Comparison of ENCODE assay signal across 19 mouse cellular contexts in genomic region chr3:105663043-105663442, GRCm38 (mm10). TPM values are rescaled to one million over a fixed set of nuclear protein-coding genes. Genes with fewer than 3 reads are reported as not detected.
A peak's percentile ranks its signal among the peaks of the same experiment; 100 is the strongest.
DNase-seq lines count a peak whose midpoint lies in the region; ATAC-seq and TF ChIP-seq lines count a peak whose summit lies in the region.
"Had no signal": no experiment of that assay in that cellular context is flagged by ENCODE, and none has a peak within 500 bp of the region (broad histone marks: within the 10 kb centered on the region; RNA-seq: fewer than 3 reads in every experiment).

No protein-coding gene starts in this region.

- intact Hi-C loops in heart, postnatal 10 days (cut with DNase I): no loop called here

- no peak for ATAC-seq in kidney, postnatal 0 days (replicated peaks; ENCODE audit: low FRiP score, low read depth)
- no peak for ATAC-seq in kidney, embryonic 15.5 days (replicated peaks; ENCODE audit: low FRiP score)
- ATAC-seq in liver, embryonic 12.5 days: no peak

- no peaks in the 10 kb centered on the region for H3K27me3 ChIP-seq in kidney, postnatal 0 days (ENCODE audit: insufficient read depth, low read length)
- H3K27me3 ChIP-seq in kidney, embryonic 15.5 days: no peaks in the 10 kb centered on the region
- H3K27me3 ChIP-seq in liver, embryonic 12.5 days (replicated peaks): peaks cover 23% of the 10 kb centered on the region
- H3K27me3 ChIP-seq: neural tube, embryonic 15.5 days had no signal

- no peaks in the 10 kb centered on the region for H3K36me3 ChIP-seq in kidney, postnatal 0 days (ENCODE audit: insufficient read depth, low read length)
- H3K36me3 ChIP-seq in kidney, embryonic 15.5 days: no peaks in the 10 kb centered on the region
- H3K36me3 ChIP-seq in liver, embryonic 12.5 days: no peaks in the 10 kb centered on the region
- H3K36me3 ChIP-seq: forebrain, embryonic 10.5 days; heart, embryonic 13.5 days; limb, embryonic 15.5 days had no signal

- no peaks in the 10 kb centered on the region for H3K4me1 ChIP-seq in kidney, postnatal 0 days (replicated peaks; ENCODE audit: insufficient read depth, low read length)
- no peaks in the 10 kb centered on the region for H3K4me1 ChIP-seq in kidney, embryonic 15.5 days
- H3K4me1 ChIP-seq in liver, embryonic 12.5 days: peaks cover 12% of the 10 kb centered on the region
- H3K4me1 ChIP-seq: forebrain, embryonic 10.5 days; limb, embryonic 15.5 days; neural tube, embryonic 15.5 days had no signal

- no peak overlapping the region for H3K4me2 ChIP-seq in kidney, postnatal 0 days (ENCODE audit: low read length)
- H3K4me2 ChIP-seq in kidney, embryonic 15.5 days: no peak overlapping the region
- H3K4me2 ChIP-seq in liver, embryonic 12.5 days: no peak overlapping the region
- H3K4me2 ChIP-seq: heart, embryonic 13.5 days; limb, embryonic 15.5 days; neural tube, embryonic 15.5 days had no signal

- TF ChIP-seq CTCF in kidney, postnatal 0 days (IDR thresholded peaks at IDR 0.05; ENCODE audit: low read depth): no peak

- H3K27ac ChIP-seq in kidney, postnatal 0 days: no peak overlapping the region
- H3K27ac ChIP-seq in kidney, embryonic 15.5 days: no peak overlapping the region
- no peak overlapping the region for H3K27ac ChIP-seq in liver, embryonic 12.5 days
- H3K27ac ChIP-seq: forebrain, embryonic 10.5 days; heart, embryonic 13.5 days; limb, embryonic 15.5 days; neural tube, embryonic 15.5 days had no signal

- DNase-seq in kidney, postnatal 0 days (ENCODE audit: low spot score): peak; percentile 15
- DNase-seq in thymus, postnatal 14 days: peak; percentile 19
- DNase-seq in thymus, postnatal 4 days: no peak
- DNase-seq in kidney, postnatal 10 days: peak; percentile 48
- DNase-seq in naive thymus-derived CD4-positive, alpha-beta T cell, adult 2 months (ENCODE audit: low read depth): peak; percentile 34
- DNase-seq in heart, postnatal 10 days: no peak
- DNase-seq: adrenal gland, postnatal 36 days; cerebellum, adult 9-11 months; gastrocnemius, postnatal 36 days; heart, postnatal 4 days; lung, adult 2 months; right cerebral cortex, postnatal 25 days had no signal

- H3K9me3 ChIP-seq in kidney, postnatal 0 days (replicated peaks; ENCODE audit: low read length): no peaks in the 10 kb centered on the region
- no peaks in the 10 kb centered on the region for H3K9me3 ChIP-seq in kidney, embryonic 15.5 days (replicated peaks)
- no peaks in the 10 kb centered on the region for H3K9me3 ChIP-seq in liver, embryonic 12.5 days (replicated peaks)
- H3K9me3 ChIP-seq: forebrain, embryonic 10.5 days; heart, embryonic 13.5 days; limb, embryonic 15.5 days; neural tube, embryonic 15.5 days had no signal

- no peak overlapping the region for H3K4me3 ChIP-seq in kidney, postnatal 0 days (replicated peaks; ENCODE audit: low read depth, low read length)
- no peak overlapping the region for H3K4me3 ChIP-seq in kidney, embryonic 15.5 days (replicated peaks)
- no peak overlapping the region for H3K4me3 ChIP-seq in liver, embryonic 12.5 days
- H3K4me3 ChIP-seq: forebrain, embryonic 10.5 days; heart, embryonic 13.5 days; limb, embryonic 15.5 days; neural tube, embryonic 15.5 days had no signal

- WGBS in kidney, postnatal 0 days: 73% methylated on average over 8 of the region's 8 CpGs
- 84% methylated on average over 8 of the region's 8 CpGs for WGBS in kidney, embryonic 15.5 days
- 63% methylated on average over 8 of the region's 8 CpGs for WGBS in liver, embryonic 12.5 days (ENCODE audit: insufficient replicate concordance)

- no peak overlapping the region for H3K9ac ChIP-seq in kidney, postnatal 0 days (ENCODE audit: low read depth, low read length)
- H3K9ac ChIP-seq in kidney, embryonic 15.5 days: no peak overlapping the region
- no peak overlapping the region for H3K9ac ChIP-seq in liver, embryonic 12.5 days
- H3K9ac ChIP-seq: heart, embryonic 13.5 days; limb, embryonic 15.5 days; neural tube, embryonic 15.5 days had no signal

RNA-seq across cellular contexts. Expression of gene Ddx20, which starts 24.3 kb away (rescaled TPM):
- polyA plus RNA-seq in kidney, postnatal 0 days (2015; fragmentation: Nextera tagmentation; extraction: Ambion mirVana): 25.2 and 26.0 TPM in 2 replicates
- polyA plus RNA-seq in kidney, embryonic 15.5 days (2015; fragmentation: Nextera tagmentation; extraction: Ambion mirVana): 38.0 and 38.7 TPM in 2 replicates
- 31.6 and 34.4 TPM in 2 replicates for polyA plus RNA-seq in liver, embryonic 12.5 days (2016; fragmentation: Nextera tagmentation; extraction: Ambion mirVana)
- 10 to 100 TPM; 13.0 to 13.3 TPM for total RNA-seq in heart, postnatal 10 days (2021)

RNA-seq across cellular contexts. Expression of gene Inka2, which starts 41.4 kb away (rescaled TPM):
- 0.67 and 0.85 TPM in 2 replicates for polyA plus RNA-seq in kidney, postnatal 0 days (2015; fragmentation: Nextera tagmentation; extraction: Ambion mirVana)
- 1.4 and 1.7 TPM in 2 replicates for polyA plus RNA-seq in kidney, embryonic 15.5 days (2015; fragmentation: Nextera tagmentation; extraction: Ambion mirVana)
- 0.33 and 0.37 TPM in 2 replicates for polyA plus RNA-seq in liver, embryonic 12.5 days (2016; fragmentation: Nextera tagmentation; extraction: Ambion mirVana)
- total RNA-seq in heart, postnatal 10 days (2021): 10 to 100 TPM; 27.1 to 34.8 TPM
- total RNA-seq: megakaryocyte progenitor cell, adult 5-6 weeks had no signal

Comparison
In these comparisons a context has a peak if more than half of its experiments do, and no peak if none do; other contexts are left out.
1. DNase-seq: peak in kidney, postnatal 0 days (single experiment), thymus, postnatal 14 days (single experiment), kidney, postnatal 10 days (single experiment) and naive thymus-derived CD4-positive, alpha-beta T cell, adult 2 months (single experiment); none in thymus, postnatal 4 days (single experiment) and heart, postnatal 10 days (0 of 2).